Mouse (Mus musculus): ENCODE data around the gene Ppp1r3e. TPM values are rescaled to one million over a fixed set of nuclear protein-coding genes. Genes with fewer than 3 reads are reported as not detected.

The Ppp1r3e gene
- 0.80 and 0.83 TPM in 2 replicates for polyA plus RNA-seq (2016; fragmentation: Nextera tagmentation; extraction: Ambion mirVana)

DNA sequence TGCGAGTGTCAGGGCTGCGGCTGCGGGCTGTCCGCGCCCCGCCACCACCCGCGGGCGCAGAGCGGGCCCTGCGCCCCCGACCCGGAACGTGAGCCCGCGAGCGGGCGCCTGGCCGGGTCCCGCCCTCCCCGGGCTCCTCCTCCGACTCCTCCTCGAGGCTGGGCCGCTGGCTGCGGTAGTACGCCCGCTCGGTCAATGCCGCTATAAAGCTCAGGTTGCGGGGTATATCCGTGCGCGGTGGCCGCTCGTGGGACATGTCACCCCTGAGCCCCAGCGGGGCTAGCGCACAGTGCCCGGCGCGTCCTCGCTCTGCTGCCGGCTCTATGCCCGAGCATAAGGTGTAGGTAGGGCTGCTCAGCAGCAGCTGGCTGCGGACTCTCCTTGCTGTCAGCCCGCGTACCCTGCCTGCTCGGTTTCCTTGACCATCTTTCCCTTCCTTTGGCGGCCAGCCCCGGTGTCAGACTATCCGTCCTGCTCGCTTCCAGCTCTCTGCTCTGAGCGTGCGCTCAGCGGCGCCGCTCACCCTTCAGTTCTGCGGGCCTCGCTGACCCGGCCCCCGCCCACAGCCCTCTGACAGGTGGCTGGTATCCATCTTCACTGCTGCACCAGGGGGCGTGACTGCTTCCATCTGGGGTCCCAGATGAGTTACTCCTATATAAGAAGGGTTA lies at the start of gene Ppp1r3e:
Ppp1r3e (minus strand) TSS at position 503 of the 668 bp plus-strand sequence.
- Histone ChIP-seq H3K9me3 (replicated peaks) (no peaks in the 10 kb centered on the region), H3K36me3 (no peaks in the 10 kb centered on the region), H3K27ac (peak within 1 kb of the TSS; percentile 79), H3K4me3 (peak within 1 kb of the TSS; percentile 80), H3K27me3 (replicated peaks) (peaks cover 12% of the 10 kb centered on the region; the same call in 1 of the 2 replicates), H3K4me1 (peaks cover 29% of the 10 kb centered on the region), H3K9ac (peak within 1 kb of the TSS; percentile 84), H3K4me2 (peak within 1 kb of the TSS; percentile 100)
- peak; percentile 81 for ATAC-seq
- 0% methylated on average over 52 of the region's 61 CpGs for WGBS (ENCODE audit: insufficient replicate concordance)

DNA sequence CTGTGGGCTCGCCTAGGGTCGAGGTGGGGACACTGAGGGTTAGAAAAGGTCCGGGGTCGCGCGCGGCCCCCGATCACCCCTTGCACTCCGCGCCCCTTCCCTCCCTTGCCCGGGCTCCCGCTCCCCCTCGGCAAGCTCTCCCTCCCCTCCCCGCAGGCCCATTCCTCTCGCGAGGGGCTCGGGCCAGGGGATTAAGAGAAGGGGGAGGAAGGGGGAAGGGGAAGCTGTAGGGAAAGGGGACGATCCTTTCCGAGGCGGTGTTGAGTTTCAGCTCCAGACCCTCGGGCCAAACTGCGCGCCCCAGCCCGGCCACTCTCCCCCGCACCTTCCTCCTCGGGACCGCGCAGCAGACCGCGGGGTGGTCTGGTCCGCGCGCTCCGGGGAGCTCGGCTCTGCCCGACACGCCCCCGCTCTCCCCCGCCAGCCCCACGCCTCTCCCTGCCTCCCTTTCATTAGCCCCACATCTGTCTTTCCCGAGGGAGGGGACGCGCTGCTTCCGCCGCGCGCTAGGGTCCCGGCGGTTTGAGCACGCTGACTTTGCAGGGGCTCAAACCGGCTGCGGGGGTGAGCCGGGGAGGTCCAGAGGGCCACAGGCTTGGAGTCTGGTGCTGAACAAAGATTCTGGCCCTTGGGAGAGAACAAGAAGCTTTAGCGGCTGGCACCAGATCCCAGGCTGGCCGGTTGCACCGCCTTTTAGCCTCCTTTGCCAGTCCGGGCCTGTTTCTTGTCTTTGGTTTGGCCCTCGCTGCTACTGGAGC lies 49.2 kb upstream of the Ppp1r3e start:
- WGBS (ENCODE audit: insufficient replicate concordance): 1% methylated on average over 46 of the region's 58 CpGs
- Histone ChIP-seq H3K4me2 (peak overlapping the region; percentile 69), H3K36me3 (no peaks in the 10 kb centered on the region), H3K27ac (0 out of 2 replicates have a peak overlapping the region, but pooled peaks have one; percentile 46), H3K4me3 (peak overlapping the region; percentile 45), H3K9ac (peak overlapping the region; percentile 49; the same call in 1 of the 2 replicates), H3K27me3 (replicated peaks) (peaks cover 92% of the 10 kb centered on the region), H3K4me1 (peaks cover 30% of the 10 kb centered on the region), H3K9me3 (replicated peaks) (no peaks in the 10 kb centered on the region)
- ATAC-seq: no peak

DNA sequence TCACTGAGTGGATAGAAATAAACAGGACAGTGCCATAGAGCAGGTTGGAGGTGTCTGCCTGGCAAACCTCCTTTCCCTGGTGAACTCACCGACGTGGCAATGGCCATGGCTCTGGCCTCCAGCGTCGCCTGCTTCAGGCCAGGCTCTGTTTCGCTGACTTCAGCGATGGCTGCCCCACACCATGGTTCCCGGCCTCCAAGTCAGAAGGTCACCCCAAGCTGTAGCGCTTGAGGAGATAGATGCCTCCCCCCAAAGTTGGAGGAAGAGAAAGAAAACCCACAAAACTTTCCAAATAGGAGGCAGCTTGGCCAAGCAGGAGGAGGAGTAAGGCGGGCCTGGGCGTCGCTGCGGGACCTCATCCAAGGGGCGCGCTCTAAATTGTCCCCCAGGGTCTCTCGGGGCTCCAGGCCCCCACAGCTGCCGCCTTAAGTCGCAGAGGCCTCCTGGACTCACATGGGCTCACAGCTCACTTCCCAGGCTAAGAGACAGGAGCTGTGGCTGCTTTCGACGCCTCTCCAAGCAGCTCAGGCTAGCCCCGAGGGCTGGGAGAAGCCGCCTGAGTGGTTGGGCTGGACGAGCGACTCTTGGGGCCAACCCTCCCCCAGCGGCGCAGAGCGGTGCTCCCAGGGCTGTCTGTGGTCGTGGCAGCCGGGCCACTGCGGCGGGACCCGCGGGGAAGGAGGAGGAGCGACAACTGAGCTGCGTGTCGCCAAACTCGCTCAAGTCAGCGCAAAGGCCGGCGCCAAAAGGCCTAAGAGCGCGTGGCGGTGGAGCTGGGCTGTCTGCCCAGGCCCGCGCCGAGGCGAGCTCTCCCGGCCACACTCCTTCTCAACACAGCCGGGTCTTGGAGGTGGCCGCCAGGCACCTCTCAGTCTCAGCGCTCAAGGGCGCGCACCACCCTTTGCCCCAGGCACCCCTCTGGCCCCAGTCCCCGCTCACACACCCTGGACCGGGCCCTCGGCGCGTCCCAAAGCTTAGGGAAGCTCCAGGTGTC lies 48.3 kb upstream of the Ppp1r3e start, which contains the start of gene Efs:
Efs (minus strand) TSS at position 778 of the 994 bp plus-strand sequence.
- peak within 1 kb of the TSS; percentile 49; the same call in 1 of the 2 replicates for H3K9ac ChIP-seq
- peaks cover 30% of the 10 kb centered on the region for H3K4me1 ChIP-seq
- H3K27ac ChIP-seq: peak within 1 kb of the TSS; percentile 46; the same call in 1 of the 2 replicates
- 7% methylated on average over 54 of the region's 57 CpGs for WGBS (ENCODE audit: insufficient replicate concordance)
- ATAC-seq: 0 out of 2 replicates have a peak, but pooled peaks have one; percentile 27
- H3K27me3 ChIP-seq (replicated peaks): peaks cover 95% of the 10 kb centered on the region
- H3K36me3 ChIP-seq: no peaks in the 10 kb centered on the region
- H3K9me3 ChIP-seq (replicated peaks): no peaks in the 10 kb centered on the region
- peak within 1 kb of the TSS; percentile 69 for H3K4me2 ChIP-seq
- H3K4me3 ChIP-seq: peak within 1 kb of the TSS; percentile 45

DNA sequence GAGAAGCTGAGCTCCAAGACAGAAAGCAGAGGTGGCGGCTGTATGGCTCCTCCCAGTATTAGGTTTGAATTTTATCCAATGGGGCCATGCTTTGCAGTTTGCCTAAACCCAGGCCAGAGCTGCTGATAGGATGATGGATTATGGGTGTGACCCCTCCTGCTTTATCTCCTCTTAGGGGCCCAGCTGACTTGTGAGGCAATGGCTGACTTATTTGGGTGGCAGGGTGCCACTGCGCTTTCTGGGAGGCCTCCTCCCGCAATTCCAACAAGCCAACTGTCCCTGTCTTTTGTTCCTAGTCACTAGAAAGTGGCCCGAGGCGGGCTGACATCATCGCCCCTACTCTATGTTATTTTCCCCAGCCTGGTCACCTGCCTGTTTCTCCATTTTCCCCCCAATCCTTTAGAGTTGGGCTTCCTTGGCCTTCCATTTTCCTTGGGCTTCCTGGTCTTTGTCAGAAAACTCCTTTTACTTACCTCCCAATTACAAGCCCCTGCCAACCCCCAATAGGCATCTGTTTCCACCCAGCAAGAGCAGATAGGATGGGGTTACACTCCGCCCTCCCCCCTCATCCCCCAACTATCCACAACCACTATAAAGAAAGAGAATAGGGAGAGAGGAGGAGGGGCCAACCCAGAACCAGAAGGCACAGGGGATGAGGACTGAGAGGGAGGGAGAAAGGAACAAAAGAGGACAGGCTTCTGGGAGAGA lies 47.4 kb upstream of the Ppp1r3e start:
- Histone ChIP-seq H3K4me3 (0 out of 2 replicates have a peak overlapping the region, but pooled peaks have one; percentile 12), H3K27ac (0 out of 2 replicates have a peak overlapping the region, but pooled peaks have one; percentile 46), H3K4me2 (peak overlapping the region; percentile 69), H3K27me3 (replicated peaks) (peaks cover 93% of the 10 kb centered on the region), H3K9me3 (replicated peaks) (no peaks in the 10 kb centered on the region), H3K4me1 (peaks cover 30% of the 10 kb centered on the region), H3K36me3 (no peaks in the 10 kb centered on the region), H3K9ac (no peak overlapping the region)
- WGBS (ENCODE audit: insufficient replicate concordance): 43% methylated on average over 7 of the region's 7 CpGs
- ATAC-seq: peak; percentile 87

DNA sequence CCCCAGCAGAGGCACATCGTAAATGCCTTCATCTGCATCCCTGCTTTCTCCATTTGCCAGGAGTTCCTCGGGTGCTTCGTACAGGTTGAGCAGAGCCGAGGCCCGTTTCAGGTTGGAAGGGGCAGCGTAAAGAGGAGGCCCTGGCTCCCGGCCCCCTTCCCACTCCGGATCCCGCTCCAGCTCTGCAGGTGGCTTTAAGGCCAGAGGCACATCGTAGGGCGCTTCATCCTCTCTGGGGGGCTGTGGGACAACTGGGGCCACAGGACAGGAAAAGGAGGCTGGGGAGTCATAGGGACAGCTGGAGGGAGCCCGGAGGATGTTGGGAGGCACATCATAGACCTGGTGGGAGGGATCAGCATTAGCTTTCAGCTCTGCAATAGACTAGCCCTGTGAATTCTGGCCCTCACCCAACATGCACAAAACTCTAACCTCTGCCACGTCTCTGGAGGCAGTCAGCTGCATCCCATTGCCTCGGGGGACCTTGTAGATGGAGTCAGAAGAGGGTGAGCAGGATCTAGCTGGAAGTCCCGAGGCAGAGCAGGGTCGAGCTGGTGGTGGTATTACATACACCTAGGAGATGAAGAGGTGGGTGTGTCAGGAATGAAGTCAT lies 42.8 kb upstream of the Ppp1r3e start:
- Histone ChIP-seq H3K9me3 (replicated peaks) (no peaks in the 10 kb centered on the region), H3K27ac (no peak overlapping the region), H3K27me3 (replicated peaks) (peaks cover 74% of the 10 kb centered on the region), H3K4me1 (peaks cover 15% of the 10 kb centered on the region), H3K4me3 (no peak overlapping the region), H3K9ac (no peak overlapping the region), H3K36me3 (no peaks in the 10 kb centered on the region), H3K4me2 (no peak overlapping the region)
- 75% methylated on average over 16 of the region's 16 CpGs for WGBS (ENCODE audit: insufficient replicate concordance)
- ATAC-seq: no peak

DNA sequence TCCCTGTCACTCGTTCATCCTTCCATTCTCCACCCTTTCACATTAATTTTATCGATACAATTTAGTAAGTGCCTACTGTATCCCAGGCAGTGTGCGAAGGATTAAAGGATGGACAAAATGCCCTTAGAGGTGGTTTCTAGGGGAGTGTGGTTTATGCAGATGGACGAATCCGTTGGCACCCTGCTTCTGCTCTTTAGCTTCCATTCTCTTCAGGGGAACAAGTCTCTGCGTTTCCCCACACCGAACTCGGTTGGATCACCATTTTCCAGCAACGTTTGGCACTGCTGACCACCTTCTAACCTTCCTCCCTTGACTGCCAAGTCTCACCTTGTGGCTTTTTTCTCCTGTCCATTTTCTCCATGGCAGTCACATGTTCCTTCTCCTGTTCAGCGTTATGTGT lies 36.0 kb upstream of the Ppp1r3e start:
- Histone ChIP-seq H3K4me3 (peak overlapping the region; percentile 62), H3K36me3 (no peaks in the 10 kb centered on the region), H3K9me3 (replicated peaks) (no peaks in the 10 kb centered on the region), H3K4me2 (peak overlapping the region; percentile 82), H3K27ac (no peak overlapping the region), H3K9ac (no peak overlapping the region), H3K27me3 (replicated peaks) (peaks cover 78% of the 10 kb centered on the region), H3K4me1 (peaks cover 12% of the 10 kb centered on the region)
- no peak for ATAC-seq
- WGBS (ENCODE audit: insufficient replicate concordance): 19% methylated on average over 10 of the region's 10 CpGs

DNA sequence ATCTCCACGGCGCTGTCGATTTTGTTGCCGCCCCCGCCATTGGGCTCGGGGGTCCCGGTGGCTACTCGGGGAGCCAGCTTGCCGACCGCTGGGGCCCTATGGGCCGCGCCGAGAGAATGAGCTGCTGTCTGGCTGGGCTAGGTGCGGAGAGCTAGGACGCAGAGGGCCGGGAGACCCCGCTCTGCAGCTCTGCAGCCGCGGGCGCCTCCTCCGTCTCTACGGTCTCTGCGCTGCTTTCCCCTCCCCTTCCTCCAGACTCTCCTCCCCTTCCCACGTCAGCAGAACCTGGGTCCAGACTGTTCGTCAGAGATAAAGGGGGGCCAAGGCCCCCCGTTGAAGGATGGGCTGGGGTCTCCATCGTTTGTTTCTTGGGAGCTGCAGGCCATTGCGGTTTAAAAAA lies 35.5 kb upstream of the Ppp1r3e start, which contains the start of gene Slc22a17:
Slc22a17 (minus strand) TSS at position 247 of the 400 bp plus-strand sequence.
- H3K4me1 ChIP-seq: peaks cover 12% of the 10 kb centered on the region
- peaks cover 78% of the 10 kb centered on the region for H3K27me3 ChIP-seq (replicated peaks)
- no peaks in the 10 kb centered on the region for H3K36me3 ChIP-seq
- no peak within 1 kb of the TSS for H3K27ac ChIP-seq
- peak within 1 kb of the TSS; percentile 62 for H3K4me3 ChIP-seq
- 0 out of 2 replicates have a peak, but pooled peaks have one; percentile 32 for ATAC-seq
- peak within 1 kb of the TSS; percentile 59 for H3K9ac ChIP-seq
- H3K9me3 ChIP-seq (replicated peaks): no peaks in the 10 kb centered on the region
- WGBS (ENCODE audit: insufficient replicate concordance): 2% methylated on average over 28 of the region's 28 CpGs
- peak within 1 kb of the TSS; percentile 82 for H3K4me2 ChIP-seq

DNA sequence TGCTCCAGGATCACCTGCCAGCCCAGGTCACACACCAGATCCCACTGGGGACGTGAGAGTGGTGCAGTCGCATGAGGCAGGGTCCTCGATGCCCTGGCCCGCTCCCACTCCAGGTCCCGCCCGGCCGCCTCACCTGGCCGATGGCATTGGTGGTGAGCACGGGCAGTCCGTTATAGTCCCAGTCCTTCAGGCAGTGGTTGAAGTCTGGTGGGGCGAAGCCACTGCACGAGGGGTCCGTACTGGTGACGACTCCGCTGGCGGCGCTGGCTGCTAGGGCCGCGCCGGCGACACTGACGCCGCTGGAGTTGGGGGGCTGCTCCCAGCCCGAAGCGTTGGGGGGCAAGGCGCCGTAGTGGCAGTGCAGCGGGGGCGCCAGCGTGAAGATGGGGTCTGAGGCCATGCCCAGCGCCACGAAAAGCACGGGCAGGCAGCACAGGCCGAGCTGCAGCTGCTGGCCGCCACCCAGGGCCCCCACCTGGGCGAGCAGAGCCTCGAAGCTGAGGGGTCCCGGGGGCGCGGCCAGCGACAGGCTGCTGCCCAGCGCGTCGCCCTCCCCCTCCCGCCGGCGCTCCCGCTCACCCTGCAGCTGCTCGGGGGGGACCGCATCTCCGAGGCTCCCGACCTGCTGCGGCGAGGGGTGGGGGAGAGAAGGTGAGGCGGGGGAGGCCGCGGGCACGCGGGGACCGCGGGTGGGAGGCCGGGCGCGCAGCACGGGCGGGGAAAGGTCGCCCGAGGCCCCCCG lies 34.9 kb upstream of the Ppp1r3e start:
- Histone ChIP-seq H3K4me1 (peaks cover 12% of the 10 kb centered on the region), H3K9ac (peak overlapping the region; percentile 59), H3K4me2 (peak overlapping the region; percentile 82), H3K36me3 (peaks cover 1% of the 10 kb centered on the region; the same call in 1 of the 2 replicates), H3K27ac (no peak overlapping the region), H3K4me3 (peak overlapping the region; percentile 62), H3K9me3 (replicated peaks) (no peaks in the 10 kb centered on the region), H3K27me3 (replicated peaks) (peaks cover 75% of the 10 kb centered on the region)
- 6% methylated on average over 45 of the region's 69 CpGs for WGBS (ENCODE audit: insufficient replicate concordance)
- no peak for ATAC-seq

DNA sequence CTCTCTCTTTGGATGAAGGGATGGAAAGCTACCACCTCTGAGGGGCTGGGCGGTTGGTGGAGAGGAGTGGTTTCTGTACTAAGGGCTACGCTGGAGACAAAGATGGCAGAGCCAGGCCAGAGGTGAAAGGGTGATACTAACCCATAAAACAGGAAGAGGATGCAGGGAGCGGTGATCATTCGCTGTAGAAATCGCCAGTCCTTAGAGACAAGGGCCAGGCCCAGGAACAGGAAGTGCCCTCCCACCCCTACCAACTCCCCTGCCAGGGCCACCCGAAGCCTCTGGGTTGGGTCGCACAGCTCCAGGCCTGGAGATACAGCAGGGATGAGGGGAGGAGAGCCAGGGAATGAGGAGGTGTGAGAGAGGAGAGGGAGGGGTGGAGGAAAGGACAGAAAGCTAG lies 31.3 kb upstream of the Ppp1r3e start:
- H3K9me3 ChIP-seq (replicated peaks): no peaks in the 10 kb centered on the region
- H3K9ac ChIP-seq: no peak overlapping the region
- peaks cover 45% of the 10 kb centered on the region for H3K27me3 ChIP-seq (replicated peaks)
- peaks cover 5% of the 10 kb centered on the region; the same call in 1 of the 2 replicates for H3K36me3 ChIP-seq
- H3K4me1 ChIP-seq: peaks cover 12% of the 10 kb centered on the region
- no peak overlapping the region for H3K4me2 ChIP-seq
- no peak for ATAC-seq
- no peak overlapping the region for H3K4me3 ChIP-seq
- H3K27ac ChIP-seq: no peak overlapping the region
- 43% methylated on average over 7 of the region's 7 CpGs for WGBS (ENCODE audit: insufficient replicate concordance)

DNA sequence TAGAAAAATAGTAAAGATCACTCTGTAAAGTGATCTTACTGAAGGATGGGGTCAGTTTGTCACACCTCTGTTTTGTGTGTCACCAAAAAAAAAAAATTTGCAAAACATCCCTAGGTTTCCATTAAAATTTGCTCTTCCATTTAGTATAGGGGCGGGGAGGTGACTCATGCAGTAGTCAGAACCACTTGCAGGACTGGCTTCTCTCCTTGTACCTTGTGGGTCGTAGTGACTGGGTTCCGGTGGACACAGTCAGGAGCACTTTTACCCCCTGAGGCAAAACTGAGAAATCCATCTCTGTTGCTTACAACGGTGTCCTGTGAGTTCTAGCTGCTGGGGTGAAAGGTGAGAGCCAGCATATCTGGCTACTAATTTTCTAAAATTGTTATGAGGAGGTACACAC lies 26.3 kb upstream of the Ppp1r3e start:
- no peak for ATAC-seq
- Histone ChIP-seq H3K9me3 (replicated peaks) (no peaks in the 10 kb centered on the region), H3K4me3 (no peak overlapping the region), H3K4me2 (no peak overlapping the region), H3K4me1 (no peaks in the 10 kb centered on the region), H3K27me3 (replicated peaks) (no peaks in the 10 kb centered on the region; the same call in 1 of the 2 replicates), H3K27ac (no peak overlapping the region), H3K36me3 (peaks cover 10% of the 10 kb centered on the region; the same call in 1 of the 2 replicates), H3K9ac (no peak overlapping the region)
- WGBS (ENCODE audit: insufficient replicate concordance): 78% methylated on average over 4 of the region's 4 CpGs
